Mouse (Mus musculus): ENCODE measurements at regions not wholly inside any gene's neighbourhood (a gene's known extent, or its start where the extent isn't known, plus 50 kb on each side); places are given as distances from the start of the nearest gene placed in this dataset.

DNA sequence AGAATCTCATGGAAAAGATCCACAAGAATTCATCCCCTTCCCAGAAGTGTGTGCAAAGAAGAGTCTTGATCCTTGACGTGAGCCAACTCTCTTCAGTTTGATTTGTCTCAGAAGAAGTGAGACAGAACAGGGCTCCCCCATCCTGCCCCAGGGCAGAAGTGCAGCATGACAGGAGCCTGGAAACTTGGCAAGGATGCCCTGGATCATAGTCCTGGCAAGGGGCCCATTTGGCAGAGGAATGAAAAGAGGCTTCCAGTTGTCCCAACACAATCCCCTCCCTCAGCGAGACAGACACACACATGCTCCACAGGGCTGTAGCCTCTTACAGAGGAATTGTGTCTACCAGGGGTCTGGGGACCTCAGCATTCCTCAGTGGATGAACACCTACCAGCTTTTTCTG is 102.7 kb downstream of the Ptpn20 start:
- Histone ChIP-seq H3K9ac (replicated peaks) (no peak overlapping the region), H3K27me3 (ENCODE audit: control insufficient read depth, insufficient read depth, low read length) (no peaks in the 10 kb centered on the region), H3K9me3 (ENCODE audit: control insufficient read depth, low read length) (no peaks in the 10 kb centered on the region), H3K4me1 (replicated peaks; ENCODE audit: control insufficient read depth in 2 of 2, insufficient read depth in 2 of 2, low read length in 1 of 2) (no peaks in the 10 kb centered on the region), H3K36me3 (replicated peaks; ENCODE audit: control insufficient read depth, insufficient read depth, low read depth) (no peaks in the 10 kb centered on the region), H3K4me2 (ENCODE audit: low read depth) (no peak overlapping the region), H3K27ac (no peak overlapping the region), H3K4me3 (ENCODE audit: insufficient read depth in 1 of 2, low read depth in 2 of 2, low read length in 2 of 2) (no peak overlapping the region)
- TF ChIP-seq EP300 (IDR thresholded peaks at IDR 0.05; ENCODE audit: low read depth) (no peak), CTCF (IDR thresholded peaks at IDR 0.05; ENCODE audit: low read depth) (no peak)
- ATAC-seq (ENCODE audit: insufficient read depth): no peak
- DNase-seq (ENCODE audit: low read depth in 3 of 3, low spot score in 3 of 3): no peak
- 37% methylated on average over 2 of the region's 2 CpGs for WGBS (ENCODE audit: insufficient replicate concordance)

- WGBS (ENCODE audit: insufficient replicate concordance): 39% methylated on average over 2 of the region's 2 CpGs
Measured at GRCm38 (mm10) chr14:33694224-33694623, 105.2 kb downstream of the Ptpn20 start.

DNA sequence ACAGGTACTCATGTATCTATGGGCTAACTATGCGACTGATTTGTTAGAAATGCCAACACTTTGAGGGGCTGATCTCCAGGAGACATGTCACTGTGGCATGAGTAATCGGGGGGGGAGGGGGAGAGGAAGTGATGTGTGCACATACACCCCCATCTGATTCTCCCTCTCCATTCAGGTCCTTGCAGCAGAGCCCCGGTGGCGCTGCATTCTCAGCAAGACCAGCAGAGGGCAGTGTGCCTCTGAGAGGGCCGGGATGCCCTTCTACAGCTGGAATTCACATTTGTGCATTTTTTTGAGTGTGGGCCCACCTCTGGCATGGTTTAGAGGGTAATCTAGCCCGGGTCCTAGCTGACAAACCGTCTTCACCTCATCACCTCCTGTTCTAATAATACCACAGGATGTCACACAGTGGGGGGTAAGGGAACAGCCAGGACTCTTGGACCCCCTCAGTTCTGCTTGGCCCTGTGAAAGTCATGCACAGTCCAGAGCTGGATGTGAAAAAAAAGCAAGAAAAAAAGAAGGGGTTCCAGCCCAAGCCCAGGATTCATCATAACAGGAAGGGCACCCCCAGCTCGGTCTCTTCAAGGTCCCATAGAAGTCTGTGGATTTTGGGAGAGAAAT is 106.5 kb downstream of the Ptpn20 start:
- no peak for TF ChIP-seq EP300 (IDR thresholded peaks at IDR 0.05; ENCODE audit: low read depth)
- peak; percentile 89 for TF ChIP-seq CTCF (IDR thresholded peaks at IDR 0.05; ENCODE audit: low read depth)
- DNase-seq (ENCODE audit: low read depth in 3 of 3, low spot score in 3 of 3) (no peak), ATAC-seq (ENCODE audit: insufficient read depth) (no peak)
- no peaks in the 10 kb centered on the region for H3K27me3 ChIP-seq (ENCODE audit: control insufficient read depth, insufficient read depth, low read length)
- 14% methylated on average over 8 of the region's 8 CpGs for WGBS (ENCODE audit: insufficient replicate concordance)
- no peak overlapping the region for H3K9ac ChIP-seq (replicated peaks)
- no peaks in the 10 kb centered on the region for H3K36me3 ChIP-seq (replicated peaks; ENCODE audit: control insufficient read depth, insufficient read depth, low read depth)
- H3K9me3 ChIP-seq (ENCODE audit: control insufficient read depth, low read length): no peaks in the 10 kb centered on the region
- H3K4me1 ChIP-seq (replicated peaks; ENCODE audit: control insufficient read depth in 2 of 2, insufficient read depth in 2 of 2, low read length in 1 of 2): no peaks in the 10 kb centered on the region
- H3K4me3 ChIP-seq (ENCODE audit: insufficient read depth in 1 of 2, low read depth in 2 of 2, low read length in 2 of 2): no peak overlapping the region
- no peak overlapping the region for H3K27ac ChIP-seq
- H3K4me2 ChIP-seq (ENCODE audit: low read depth): no peak overlapping the region

More at GRCm38 (mm10) chr14:33694224-33694623, 105.2 kb downstream of the Ptpn20 start:
- Histone ChIP-seq H3K4me2 (ENCODE audit: low read depth) (no peak overlapping the region), H3K27ac (no peak overlapping the region), H3K9ac (replicated peaks) (no peak overlapping the region), H3K27me3 (ENCODE audit: control insufficient read depth, insufficient read depth, low read length) (no peaks in the 10 kb centered on the region), H3K9me3 (ENCODE audit: control insufficient read depth, low read length) (no peaks in the 10 kb centered on the region), H3K4me1 (replicated peaks; ENCODE audit: control insufficient read depth in 2 of 2, insufficient read depth in 2 of 2, low read length in 1 of 2) (no peaks in the 10 kb centered on the region), H3K4me3 (ENCODE audit: insufficient read depth in 1 of 2, low read depth in 2 of 2, low read length in 2 of 2) (no peak overlapping the region), H3K36me3 (replicated peaks; ENCODE audit: control insufficient read depth, insufficient read depth, low read depth) (no peaks in the 10 kb centered on the region)
- no peak for DNase-seq (ENCODE audit: low read depth in 3 of 3, low spot score in 3 of 3)
- ATAC-seq (ENCODE audit: insufficient read depth): no peak
- TF ChIP-seq EP300 (IDR thresholded peaks at IDR 0.05; ENCODE audit: low read depth): no peak
- TF ChIP-seq CTCF (IDR thresholded peaks at IDR 0.05; ENCODE audit: low read depth): no peak

- H3K4me2 ChIP-seq (ENCODE audit: low read depth): no peak overlapping the region
- no peak overlapping the region for H3K27ac ChIP-seq
- no peak for TF ChIP-seq EP300 (IDR thresholded peaks at IDR 0.05; ENCODE audit: low read depth)
- TF ChIP-seq CTCF (IDR thresholded peaks at IDR 0.05; ENCODE audit: low read depth): no peak
- ATAC-seq (ENCODE audit: insufficient read depth) (no peak), DNase-seq (ENCODE audit: low read depth in 3 of 3, low spot score in 3 of 3) (no peak)
- no peaks in the 10 kb centered on the region for H3K9me3 ChIP-seq (ENCODE audit: control insufficient read depth, low read length)
- no peak overlapping the region for H3K9ac ChIP-seq (replicated peaks)
- no peaks in the 10 kb centered on the region for H3K36me3 ChIP-seq (replicated peaks; ENCODE audit: control insufficient read depth, insufficient read depth, low read depth)
- no peaks in the 10 kb centered on the region for H3K4me1 ChIP-seq (replicated peaks; ENCODE audit: control insufficient read depth in 2 of 2, insufficient read depth in 2 of 2, low read length in 1 of 2)
- WGBS (ENCODE audit: insufficient replicate concordance): 51% methylated on average over 3 of the region's 3 CpGs
- H3K4me3 ChIP-seq (ENCODE audit: insufficient read depth in 1 of 2, low read depth in 2 of 2, low read length in 2 of 2): no peak overlapping the region
- H3K27me3 ChIP-seq (ENCODE audit: control insufficient read depth, insufficient read depth, low read length): no peaks in the 10 kb centered on the region
Measured at GRCm38 (mm10) chr14:33696817-33697216, 107.8 kb downstream of the Ptpn20 start.

GRCm38 (mm10) chr14:33699777-33700438 is 110.9 kb downstream of the Ptpn20 start:
- Histone ChIP-seq H3K4me1 (replicated peaks; ENCODE audit: control insufficient read depth in 2 of 2, insufficient read depth in 2 of 2, low read length in 1 of 2) (no peaks in the 10 kb centered on the region), H3K4me3 (ENCODE audit: insufficient read depth in 1 of 2, low read depth in 2 of 2, low read length in 2 of 2) (no peak overlapping the region), H3K4me2 (ENCODE audit: low read depth) (no peak overlapping the region), H3K27me3 (ENCODE audit: control insufficient read depth, insufficient read depth, low read length) (no peaks in the 10 kb centered on the region), H3K36me3 (replicated peaks; ENCODE audit: control insufficient read depth, insufficient read depth, low read depth) (no peaks in the 10 kb centered on the region), H3K27ac (no peak overlapping the region), H3K9me3 (ENCODE audit: control insufficient read depth, low read length) (no peaks in the 10 kb centered on the region), H3K9ac (replicated peaks) (no peak overlapping the region)
- DNase-seq (ENCODE audit: low read depth in 3 of 3, low spot score in 3 of 3) (no peak), ATAC-seq (ENCODE audit: insufficient read depth) (no peak)
- TF ChIP-seq EP300 (IDR thresholded peaks at IDR 0.05; ENCODE audit: low read depth) (no peak), CTCF (IDR thresholded peaks at IDR 0.05; ENCODE audit: low read depth) (no peak)
- 60% methylated on average over 13 of the region's 13 CpGs for WGBS (ENCODE audit: insufficient replicate concordance)
